Mouse (Mus musculus): Measurements from ENCODE around the gene Sgta. TPM values are rescaled to one million over a fixed set of nuclear protein-coding genes. Genes with fewer than 3 reads are reported as not detected.

Sgta gene
- total and polyA plus RNA-seq, 3 experiments = 67.6 to 123 (median 104) TPM

GRCm38 (mm10) chr10:80998021-80998420 is 62.0 kb downstream of the Sgta start:
- in situ Hi-C loops (cut with MboI; ENCODE audit: low pct_ligation_motif_present, low pct_unique_long_range_greater_than_20kb, low sequenced_read_pairs) (loop anchor here (5.0 to 10.0 kb wide), 3 partner anchors 174 to 251 kb away; partner anchors contain the start of gene Amh), dilution Hi-C loops (cut with MboI; ENCODE audit: extremely low pct_ligation_motif_present, extremely low pct_unique_long_range_greater_than_20kb, low sequenced_read_pairs) (no loop called here)
- Histone ChIP-seq H3K4me2 (ENCODE audit: insufficient read depth, low read depth, poor library complexity, severe bottlenecking) (no peak overlapping the region), H3K79me2 (replicated peaks; ENCODE audit: control insufficient read depth, extremely low read depth, insufficient read depth, poor library complexity, severe bottlenecking) (no peaks in the 10 kb centered on the region), H3K36me3 (replicated peaks in 1 of 2; ENCODE audit: control insufficient read depth in 1 of 2, insufficient read depth in 1 of 2, low read length in 1 of 2) (no peaks in the 10 kb centered on the region), H3K9ac (ENCODE audit: insufficient read depth, low read depth) (no peak overlapping the region), H3K27ac (ENCODE audit: insufficient read depth, low read depth) (no peak overlapping the region), H3K4me3 (replicated peaks in 1 of 3; ENCODE audit: low read depth in 2 of 3, low read length in 2 of 3, poor library complexity in 1 of 3) (no peak overlapping the region), H3K9me3 (replicated peaks; ENCODE audit: low read length) (peaks cover 3% of the 10 kb centered on the region), H3K27me3 (replicated peaks) (peaks cover 60% of the 10 kb centered on the region), H3K4me1 (ENCODE audit: control insufficient read depth in 1 of 2, insufficient read depth in 2 of 2) (peaks cover 14 to 44% of the 10 kb centered on the region in 2 experiments)
- no peak for DNase-seq (ENCODE audit: extremely low read depth)
- TF ChIP-seq TCF12 (IDR thresholded peaks at IDR 0.05; ENCODE audit: low read depth, low read length) (no peak), USF2 (conservative IDR thresholded peaks at IDR 0.05; ENCODE audit: low read depth, low read length) (no peak), CTCF (conservative IDR thresholded peaks at IDR 0.05 in 1 of 2, IDR thresholded peaks at IDR 0.05 in 1 of 2; ENCODE audit: low read depth in 2 of 2, low read length in 2 of 2) (no peak), NELFE (IDR thresholded peaks at IDR 0.05; ENCODE audit: low read depth, low read length) (no peak), UBTF (IDR thresholded peaks at IDR 0.05; ENCODE audit: low read depth, low read length) (no peak)

DNA sequence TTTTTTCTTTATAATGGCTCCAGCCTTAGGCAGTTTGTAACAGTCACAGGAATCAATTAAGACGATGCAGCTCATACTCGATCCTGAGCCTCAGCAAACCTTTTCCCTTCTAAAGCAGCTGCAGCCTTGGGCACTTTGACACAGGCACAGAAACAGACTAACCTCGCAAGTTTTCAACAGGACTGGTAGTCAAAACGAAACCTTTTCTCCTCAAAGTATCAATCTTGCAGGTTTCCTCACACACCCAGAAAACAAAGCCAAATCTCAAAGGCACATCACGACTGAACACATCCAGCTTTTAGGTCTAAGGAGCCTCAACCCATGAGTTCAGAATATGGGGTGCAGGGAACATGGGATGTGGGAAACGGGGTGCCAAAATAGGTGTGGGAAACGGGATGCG is 62.6 kb downstream of the Sgta start:
- Histone ChIP-seq H3K27ac (ENCODE audit: insufficient read depth, low read depth) (no peak overlapping the region), H3K9me3 (replicated peaks; ENCODE audit: low read length) (peaks cover 3% of the 10 kb centered on the region), H3K4me1 (ENCODE audit: control insufficient read depth in 1 of 2, insufficient read depth in 2 of 2) (peaks cover 14 to 44% of the 10 kb centered on the region in 2 experiments), H3K4me3 (replicated peaks in 1 of 3; ENCODE audit: low read depth in 2 of 3, low read length in 2 of 3, poor library complexity in 1 of 3) (no peak overlapping the region), H3K4me2 (ENCODE audit: insufficient read depth, low read depth, poor library complexity, severe bottlenecking) (no peak overlapping the region), H3K36me3 (replicated peaks in 1 of 2; ENCODE audit: control insufficient read depth in 1 of 2, insufficient read depth in 1 of 2, low read length in 1 of 2) (no peaks in the 10 kb centered on the region), H3K27me3 (replicated peaks) (peaks cover 61% of the 10 kb centered on the region), H3K79me2 (replicated peaks; ENCODE audit: control insufficient read depth, extremely low read depth, insufficient read depth, poor library complexity, severe bottlenecking) (no peaks in the 10 kb centered on the region), H3K9ac (ENCODE audit: insufficient read depth, low read depth) (no peak overlapping the region)
- in situ Hi-C loops (cut with MboI; ENCODE audit: low pct_ligation_motif_present, low pct_unique_long_range_greater_than_20kb, low sequenced_read_pairs) (loop anchor here (5.0 to 10.0 kb wide), 3 partner anchors 175 to 250 kb away; partner anchors contain the start of gene Amh), dilution Hi-C loops (cut with MboI; ENCODE audit: extremely low pct_ligation_motif_present, extremely low pct_unique_long_range_greater_than_20kb, low sequenced_read_pairs) (no loop called here)
- TF ChIP-seq MEF2A (IDR thresholded peaks at IDR 0.05; ENCODE audit: borderline replicate concordance, low read depth, low read length) = no peak
- no peak for TF ChIP-seq CHD2 (IDR thresholded peaks at IDR 0.05; ENCODE audit: low read length)
- TF ChIP-seq GABPA (IDR thresholded peaks at IDR 0.05; ENCODE audit: insufficient replicate concordance, low read depth, low read length) = no peak
- no peak for TF ChIP-seq POLR2A (IDR thresholded peaks at IDR 0.05; ENCODE audit: low read depth, low read length)
- no peak for TF ChIP-seq ZC3H11A (IDR thresholded peaks at IDR 0.05; ENCODE audit: low read depth, low read length)
- TF ChIP-seq RAD21 (IDR thresholded peaks at IDR 0.05; ENCODE audit: low read depth, low read length) = no peak
- TF ChIP-seq UBTF (IDR thresholded peaks at IDR 0.05; ENCODE audit: low read depth, low read length) = no peak
- peak; percentile 54; the same call in 1 of the 2 replicates for TF ChIP-seq IRF4 (IDR thresholded peaks at IDR 0.05; ENCODE audit: low read depth, low read length)
- 0 out of 2 replicates have a peak, but pooled peaks have one; percentile 18 for TF ChIP-seq EP300 (IDR thresholded peaks at IDR 0.05; ENCODE audit: low read length)
- no peak for TF ChIP-seq PAX5 (IDR thresholded peaks at IDR 0.05; ENCODE audit: low read length)
- TF ChIP-seq BHLHE40 (IDR thresholded peaks at IDR 0.05; ENCODE audit: low read depth, low read length) = no peak
- no peak for TF ChIP-seq RCOR1 (conservative IDR thresholded peaks at IDR 0.05; ENCODE audit: low read depth, low read length)
- TF ChIP-seq NELFE (IDR thresholded peaks at IDR 0.05; ENCODE audit: low read depth, low read length) = no peak
- no peak for TF ChIP-seq USF1 (IDR thresholded peaks at IDR 0.05; ENCODE audit: low read depth, low read length)
- no peak for TF ChIP-seq POLR2AphosphoS2 (IDR thresholded peaks at IDR 0.05; ENCODE audit: low read depth, low read length)
- no peak for TF ChIP-seq HCFC1 (IDR thresholded peaks at IDR 0.05; ENCODE audit: low read depth, low read length)
- no peak for TF ChIP-seq KAT2A (IDR thresholded peaks at IDR 0.05; ENCODE audit: insufficient replicate concordance, low read length)
- TF ChIP-seq ZKSCAN1 (IDR thresholded peaks at IDR 0.05; ENCODE audit: borderline replicate concordance, low read depth, low read length) = no peak
- TF ChIP-seq CHD1 (IDR thresholded peaks at IDR 0.05; ENCODE audit: low read depth, low read length) = no peak
- no peak for TF ChIP-seq CTCF (conservative IDR thresholded peaks at IDR 0.05 in 1 of 2, IDR thresholded peaks at IDR 0.05 in 1 of 2; ENCODE audit: low read depth in 2 of 2, low read length in 2 of 2)
- TF ChIP-seq NRF1 (IDR thresholded peaks at IDR 0.05; ENCODE audit: low read depth, low read length) = no peak
- TF ChIP-seq JUN (IDR thresholded peaks at IDR 0.05; ENCODE audit: insufficient read depth, low read depth, low read length) = 0 out of 2 replicates have a peak, but pooled peaks have one; percentile 16
- TF ChIP-seq SMC3 (IDR thresholded peaks at IDR 0.05; ENCODE audit: low read depth, low read length) = no peak
- 0 out of 2 replicates have a peak, but pooled peaks have one; percentile 34 for TF ChIP-seq JUND (conservative IDR thresholded peaks at IDR 0.05; ENCODE audit: low read depth, low read length)
- no peak for TF ChIP-seq ETS1 (conservative IDR thresholded peaks at IDR 0.05; ENCODE audit: low read depth, low read length)
- TF ChIP-seq ELF1 (IDR thresholded peaks at IDR 0.05; ENCODE audit: low read depth, low read length) = no peak
- no peak for TF ChIP-seq USF2 (conservative IDR thresholded peaks at IDR 0.05; ENCODE audit: low read depth, low read length)
- no peak for TF ChIP-seq MAFK (IDR thresholded peaks at IDR 0.05; ENCODE audit: insufficient replicate concordance, low read length)
- TF ChIP-seq MAX (IDR thresholded peaks at IDR 0.05; ENCODE audit: low read length) = no peak
- TF ChIP-seq MAZ (IDR thresholded peaks at IDR 0.05; ENCODE audit: low read depth, low read length) = no peak
- TF ChIP-seq ZMIZ1 (IDR thresholded peaks at IDR 0.05; ENCODE audit: low read depth, low read length) = no peak
- DNase-seq (ENCODE audit: extremely low read depth) = no peak

Measured in CH12.LX (cell line).